Mouse (Mus musculus): ENCODE data around the gene Tgfb2.
A peak's percentile ranks its signal among the peaks of the same experiment; 100 is the strongest.

The Tgfb2 gene

DNA sequence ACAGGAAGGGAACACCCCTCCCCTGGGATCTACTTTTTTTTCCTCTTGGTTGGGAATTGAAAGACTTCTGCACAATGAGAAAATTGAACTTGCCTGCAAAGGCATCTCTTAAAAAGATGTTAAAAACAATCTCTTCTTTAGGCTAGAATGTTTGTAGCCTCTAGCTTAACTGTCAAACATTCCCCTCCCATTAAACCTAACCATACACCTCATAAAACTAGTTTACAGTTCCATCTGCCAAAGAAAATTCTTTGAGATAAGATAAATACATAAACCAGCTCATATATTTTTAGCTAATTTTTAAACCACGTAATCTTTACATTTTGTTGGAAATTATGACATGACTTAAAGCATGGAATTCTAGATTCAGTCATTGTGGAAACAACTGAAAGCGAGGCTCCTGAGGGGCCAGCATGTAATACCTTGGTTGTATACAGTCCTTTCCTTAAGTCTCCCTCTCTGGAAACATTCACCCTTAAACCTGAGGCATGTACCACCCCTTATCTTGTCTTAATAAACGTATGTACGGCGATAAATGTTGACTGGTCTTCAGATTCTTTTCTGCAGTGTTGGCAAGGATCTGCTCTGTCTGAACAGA lies 49.0 kb downstream of the Tgfb2 start:
- DNase-seq (ENCODE audit: low read depth, low spot score), result no peak

DNA sequence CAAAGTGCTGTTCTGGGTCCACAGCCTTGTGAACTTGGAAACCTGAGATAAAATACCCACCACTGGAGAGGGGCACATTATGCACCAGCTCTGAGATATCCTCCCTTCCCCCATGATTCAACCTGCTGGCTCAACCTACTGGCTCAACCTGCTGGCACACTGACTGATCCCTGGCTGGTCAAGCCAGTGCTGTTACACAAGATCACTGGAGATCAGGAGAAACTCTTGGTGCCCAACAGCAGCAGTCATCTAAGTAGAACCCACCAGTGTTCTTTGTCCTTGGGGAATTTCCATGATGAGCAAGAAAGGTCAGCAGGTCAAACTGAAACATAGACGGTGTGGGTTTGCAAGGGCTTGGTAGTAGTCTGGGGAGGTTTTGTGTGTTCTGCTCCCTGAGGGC lies 49.6 kb downstream of the Tgfb2 start:
- no peak for DNase-seq (ENCODE audit: low read depth, low spot score)

DNA sequence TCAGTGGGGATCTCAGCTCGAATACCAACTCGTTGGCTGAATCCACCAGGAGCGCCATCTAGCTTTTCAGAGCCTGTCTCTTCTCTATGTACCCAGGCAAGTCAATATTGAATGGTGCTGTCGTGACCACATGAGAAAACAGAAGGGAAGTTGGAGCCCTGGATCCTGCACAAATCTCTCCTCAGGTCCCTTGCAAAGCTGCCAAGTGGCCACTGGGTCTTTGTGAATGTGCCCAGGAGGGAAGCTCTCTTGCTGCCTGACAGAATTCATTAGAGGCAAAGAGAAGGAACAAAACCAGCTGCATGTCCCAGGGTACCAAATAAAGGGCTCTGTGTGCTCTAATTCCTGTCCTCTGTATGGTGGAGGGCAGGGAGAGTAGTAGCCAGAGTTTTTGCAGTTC lies 50.7 kb downstream of the Tgfb2 start:
- DNase-seq (ENCODE audit: low read depth, low spot score), result peak; percentile 62

DNA sequence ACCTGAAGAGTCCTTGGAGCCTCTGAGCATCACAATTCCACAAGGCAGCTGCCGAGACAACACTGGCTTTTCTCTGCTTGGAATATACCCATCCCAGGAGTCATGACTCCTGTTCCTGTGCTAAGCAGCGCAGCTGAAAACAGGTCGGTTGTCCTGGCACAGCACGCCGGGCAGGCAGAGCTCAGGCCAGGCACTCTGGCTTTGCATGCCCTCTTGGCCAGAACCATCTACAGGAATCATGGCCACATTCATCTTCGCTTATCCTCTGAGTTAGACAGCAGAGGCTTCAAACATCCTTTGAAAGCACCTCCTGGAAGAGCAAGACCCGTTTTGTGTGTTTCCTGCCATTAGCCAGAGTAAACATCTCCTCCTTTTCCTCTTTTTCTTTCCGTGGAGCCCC lies 53.6 kb downstream of the Tgfb2 start:
- DNase-seq (ENCODE audit: low read depth, low spot score), result no peak

DNA sequence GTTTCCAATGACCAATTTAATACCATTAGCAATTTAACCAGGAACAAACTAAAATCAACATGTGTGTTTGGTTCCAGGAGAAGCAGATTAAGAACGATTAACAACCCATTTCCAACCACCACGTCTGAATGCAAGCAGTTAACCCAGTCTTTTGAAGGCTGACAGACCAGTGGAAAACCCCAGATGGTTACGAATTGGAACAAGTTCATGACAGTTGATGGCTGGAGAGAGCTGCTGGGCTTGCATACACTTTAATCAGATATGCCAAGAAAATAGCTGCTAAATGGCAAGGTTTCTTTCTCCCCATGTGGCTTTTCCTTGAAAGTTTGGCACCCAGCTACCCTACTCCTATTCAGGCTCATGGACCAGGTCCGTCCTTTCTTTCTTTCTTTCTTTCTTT lies 55.8 kb downstream of the Tgfb2 start:
- no peak for DNase-seq (ENCODE audit: low read depth, low spot score)

DNA sequence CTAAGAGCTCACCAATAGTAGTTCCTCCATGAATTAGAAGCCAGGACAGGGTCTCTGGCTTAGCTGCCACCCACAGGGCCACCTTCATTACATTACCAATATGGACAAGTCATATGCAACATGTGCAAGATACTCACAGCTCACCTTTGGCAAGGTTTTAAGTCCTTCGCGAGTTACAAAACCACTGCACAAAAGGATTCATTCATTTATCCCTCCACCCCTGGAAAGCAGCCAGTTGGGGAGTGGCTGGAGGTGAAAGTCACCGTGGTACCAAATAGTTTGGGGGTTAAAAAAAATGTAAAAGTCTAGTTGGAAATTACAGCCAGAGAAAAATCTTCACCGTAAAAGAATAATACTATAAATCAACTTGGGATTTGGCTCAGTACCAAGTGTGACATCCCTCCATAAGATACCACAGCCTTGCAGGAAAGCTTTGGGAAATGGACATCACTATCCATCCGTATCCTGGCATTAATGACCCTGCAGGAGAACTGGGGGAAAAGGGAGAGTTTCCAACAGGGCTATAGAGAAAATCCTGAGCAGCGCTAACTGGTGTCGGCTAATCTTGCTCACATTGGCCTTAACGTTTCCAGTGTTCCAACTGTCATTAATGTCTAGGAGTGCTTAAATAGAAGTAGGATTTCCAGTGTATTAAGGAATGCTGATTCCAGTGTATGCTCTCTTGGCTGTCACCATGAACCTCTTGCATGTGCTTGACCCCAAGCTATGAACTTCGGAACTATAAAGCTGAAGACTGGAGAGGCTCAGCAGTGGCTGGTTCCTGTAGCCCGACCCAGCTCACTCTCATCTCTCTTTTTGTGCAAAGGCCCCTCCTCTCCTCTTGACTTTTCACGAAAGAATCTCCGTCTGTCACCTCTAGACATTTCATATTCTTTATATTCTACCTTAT lies 68.2 kb downstream of the Tgfb2 start:
- no peak for DNase-seq (ENCODE audit: low read depth, low spot score)

DNA sequence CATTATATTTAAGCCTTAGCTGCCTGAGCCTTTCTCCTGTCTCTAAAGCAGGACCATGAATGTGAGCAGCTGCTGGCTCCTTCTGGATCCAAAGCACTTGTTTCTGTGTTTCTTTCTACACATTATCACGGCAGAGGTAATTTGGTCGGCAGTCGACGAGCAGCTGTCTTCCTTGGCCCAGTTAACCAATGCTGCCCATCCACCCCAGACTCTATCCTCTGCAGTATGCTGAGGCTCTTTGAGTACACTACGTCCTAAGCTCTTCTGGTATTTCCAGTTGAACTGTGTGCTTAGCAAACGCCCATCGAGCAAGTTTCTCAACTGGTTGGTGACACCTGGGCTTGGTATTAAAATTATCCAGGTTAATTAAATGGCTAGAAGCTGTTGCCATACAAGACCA lies 70.7 kb downstream of the Tgfb2 start:
- DNase-seq (ENCODE audit: low read depth, low spot score), result peak; percentile 28

DNA sequence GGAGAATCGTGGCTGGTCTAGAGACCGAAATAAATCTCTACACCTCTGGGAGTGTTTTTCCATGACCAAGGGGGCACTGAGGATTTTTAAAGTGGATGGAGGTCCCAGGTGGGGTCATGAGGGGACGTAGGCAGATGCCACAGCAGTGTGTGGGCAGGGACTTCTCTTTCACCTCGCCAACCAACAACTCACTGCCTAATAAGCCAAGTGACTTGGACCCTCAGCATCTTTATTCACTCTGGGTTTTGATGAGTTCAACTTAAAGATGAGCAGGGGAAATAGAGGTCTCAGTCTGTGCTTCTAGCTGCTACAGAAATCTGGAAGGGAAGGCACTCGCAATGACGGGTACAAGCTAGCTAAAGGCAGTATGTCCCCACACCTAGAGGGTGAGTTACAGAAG lies 74.3 kb downstream of the Tgfb2 start:
- DNase-seq (ENCODE audit: low read depth, low spot score), result no peak

DNA sequence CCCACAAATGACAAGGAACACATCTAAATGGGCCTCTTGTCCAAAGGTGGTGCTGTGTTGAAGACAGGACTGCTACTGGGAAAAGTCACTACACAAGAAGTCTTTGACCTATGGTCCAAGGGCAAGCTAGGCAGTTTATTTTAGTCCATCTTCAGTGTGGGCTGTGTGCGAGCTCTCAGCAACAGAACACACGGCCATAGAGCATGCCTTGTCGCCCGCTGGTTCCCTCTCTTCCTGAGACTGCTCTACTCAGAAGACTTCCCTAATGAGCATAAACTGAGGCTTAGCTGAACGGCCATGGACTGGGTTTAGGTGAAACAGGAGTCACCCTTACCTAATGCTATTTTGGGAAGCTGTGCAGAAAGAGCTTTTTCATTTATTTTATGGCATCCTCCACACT lies 74.8 kb downstream of the Tgfb2 start:
- no peak for DNase-seq (ENCODE audit: low read depth, low spot score)

DNA sequence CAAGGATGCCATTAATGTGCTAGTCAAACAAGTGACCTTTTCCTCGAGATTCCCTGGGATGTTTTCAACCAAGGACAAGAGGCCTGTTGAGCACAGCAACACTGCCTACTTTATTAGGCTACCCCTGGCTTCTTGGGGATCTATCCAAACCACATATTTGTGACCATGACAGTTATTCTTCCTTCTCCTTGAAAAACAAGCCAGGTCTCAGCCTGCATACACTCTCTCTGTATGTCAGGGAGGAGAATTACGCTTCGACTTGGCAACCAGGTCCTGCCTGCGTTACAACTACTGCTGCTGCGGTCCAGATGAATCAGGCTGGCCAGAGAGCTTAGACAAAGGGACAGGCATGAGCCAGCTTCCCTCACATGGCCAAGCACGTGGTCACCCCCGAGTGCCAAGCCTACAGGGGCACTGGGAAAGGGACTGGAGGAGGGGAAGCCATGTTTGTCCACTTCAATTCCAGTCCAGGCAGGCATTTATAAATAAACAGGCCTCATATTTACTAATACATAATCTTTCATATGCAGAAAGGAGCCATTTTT lies 78.3 kb downstream of the Tgfb2 start:
- DNase-seq (ENCODE audit: low read depth, low spot score), result peak; percentile 58

DNA sequence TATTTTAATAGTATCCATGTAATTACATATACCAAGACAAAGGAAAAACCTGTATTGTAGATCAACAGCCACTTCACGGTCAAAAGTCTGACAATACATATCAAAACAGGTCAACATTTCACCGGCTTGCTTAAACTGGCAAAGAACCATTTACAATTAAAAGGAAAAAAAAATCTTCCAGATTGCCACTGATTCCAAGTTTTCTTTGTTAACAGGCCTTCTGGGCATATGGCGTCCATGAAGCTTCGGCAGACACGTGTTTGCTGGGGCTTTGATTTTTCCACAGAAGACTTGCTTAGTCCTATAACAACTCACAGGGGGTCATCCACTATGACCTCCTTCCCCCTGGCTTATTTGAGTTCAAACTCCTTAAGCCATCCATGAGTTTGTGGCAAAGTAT lies 81.3 kb downstream of the Tgfb2 start:
- no peak for DNase-seq (ENCODE audit: low read depth, low spot score)

DNA sequence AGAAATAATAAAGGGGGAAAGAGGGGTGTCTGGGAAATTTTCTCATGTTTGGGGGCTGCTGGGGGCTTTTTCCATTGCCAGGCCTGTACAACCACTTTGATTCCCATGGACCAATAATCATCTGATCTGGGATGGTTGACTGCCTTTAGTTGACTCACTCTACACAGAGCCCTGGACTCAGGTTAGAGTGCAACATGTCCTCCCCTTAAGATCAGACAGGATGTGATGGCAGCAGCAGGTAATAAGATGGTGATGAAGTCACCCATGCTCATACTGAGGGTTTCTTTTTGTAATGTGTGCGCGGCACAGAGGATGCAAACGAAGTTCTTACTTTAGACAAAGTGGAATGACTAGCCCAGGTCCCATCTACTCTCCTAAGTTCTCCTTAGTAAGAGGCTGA lies 84.0 kb downstream of the Tgfb2 start:
- no peak for DNase-seq (ENCODE audit: low read depth, low spot score)

DNA sequence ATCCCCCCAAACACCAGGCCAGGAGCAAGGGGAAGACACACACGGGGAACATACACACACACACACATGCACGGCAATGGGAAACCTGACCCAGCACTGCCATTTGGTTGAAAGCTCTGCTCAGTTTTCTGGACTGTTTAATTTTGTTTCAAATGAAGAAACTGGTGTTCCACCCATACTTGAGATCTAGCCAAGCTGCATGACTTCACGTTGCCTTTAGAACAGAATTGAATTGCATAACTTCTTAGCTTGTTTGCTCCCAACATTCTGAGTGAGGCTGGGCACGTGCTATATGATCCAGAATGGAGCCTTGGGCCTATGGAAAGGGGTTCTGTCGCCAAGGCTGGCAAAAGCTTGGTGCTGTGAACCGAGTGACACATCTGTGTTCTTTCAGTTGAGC lies 87.5 kb downstream of the Tgfb2 start:
- no peak for DNase-seq (ENCODE audit: low read depth, low spot score)

DNA sequence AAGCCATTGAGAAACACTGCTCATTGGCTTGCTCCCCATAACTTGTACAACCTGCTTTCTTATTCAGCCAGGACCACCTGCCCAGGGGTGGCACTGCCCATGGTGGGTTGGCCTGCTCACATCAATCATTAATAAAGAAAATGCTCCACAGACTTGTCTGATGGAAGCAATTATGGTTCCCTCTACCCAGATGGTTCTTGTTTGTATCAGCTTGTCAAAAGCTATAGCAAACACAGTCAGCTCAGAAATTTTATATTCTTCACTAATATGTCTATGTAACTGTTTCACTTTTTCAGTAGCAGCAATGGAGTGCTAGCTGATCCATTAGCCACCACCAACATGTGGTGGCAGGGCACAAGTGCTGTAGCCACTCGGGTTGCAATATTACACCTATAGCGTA lies 94.4 kb downstream of the Tgfb2 start:
- no peak for DNase-seq (ENCODE audit: low read depth, low spot score)

DNA sequence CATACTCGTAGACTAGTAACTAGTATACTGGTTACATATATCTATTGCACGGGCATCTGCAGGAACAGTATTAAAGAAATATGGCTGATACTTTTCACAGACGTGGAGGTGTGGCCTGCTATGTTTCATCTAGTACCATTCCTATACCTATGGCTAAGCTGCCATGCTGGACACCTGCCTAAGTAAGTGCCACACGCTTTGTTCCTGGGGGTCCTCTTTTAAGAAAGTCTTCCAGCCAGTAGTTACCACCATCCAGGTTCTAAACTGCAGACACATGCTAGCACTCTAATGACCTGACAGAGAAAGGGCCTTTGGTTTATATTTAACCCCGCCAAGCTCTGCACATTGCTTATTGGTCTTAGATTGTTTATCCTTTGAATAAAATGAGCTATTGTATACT lies 95.3 kb downstream of the Tgfb2 start:
- DNase-seq (ENCODE audit: low read depth, low spot score), result no peak

DNA sequence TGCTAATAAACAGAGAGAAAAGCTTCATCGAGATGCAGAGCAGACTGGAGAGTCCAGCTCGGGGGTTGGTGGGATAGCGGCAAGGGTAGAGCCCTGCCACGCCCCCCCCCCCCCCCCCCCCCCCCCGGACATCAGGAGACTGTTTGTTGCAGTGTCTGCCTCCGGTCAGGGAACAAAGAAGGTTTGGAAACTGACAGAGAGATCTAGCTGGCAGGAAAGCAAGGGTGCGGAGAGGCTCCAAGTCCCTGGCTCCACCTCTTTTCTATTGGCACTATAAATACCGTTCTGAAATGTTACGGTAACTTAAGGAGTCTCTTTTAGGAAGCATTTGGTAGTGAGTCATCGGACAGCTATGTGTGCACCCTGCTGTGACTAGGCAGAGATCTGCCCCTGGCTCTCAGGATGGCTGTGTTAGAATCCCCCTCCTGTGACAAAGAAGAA lies 96.0 kb downstream of the Tgfb2 start:
- DNase-seq (ENCODE audit: low read depth, low spot score), result peak; percentile 78

DNA sequence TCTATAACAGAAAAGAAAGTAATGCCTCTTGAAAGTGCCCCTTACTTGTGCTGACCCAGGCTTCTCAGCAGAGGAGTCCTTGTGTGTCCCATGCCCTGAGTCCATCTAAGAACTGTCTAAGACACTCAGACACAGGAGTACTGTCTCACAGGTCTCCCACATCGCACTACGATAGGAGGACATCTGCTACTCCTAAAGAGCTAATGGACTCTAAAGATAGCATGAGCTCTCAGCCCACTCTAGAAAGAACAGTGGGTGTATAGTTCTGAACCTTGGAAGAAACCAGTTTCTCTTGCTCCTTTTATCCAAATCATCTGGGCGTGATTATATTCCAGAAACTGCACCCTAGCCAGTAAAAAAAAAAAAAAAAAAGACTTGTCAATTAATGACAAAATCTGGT lies 97.7 kb downstream of the Tgfb2 start:
- peak; percentile 71 for DNase-seq (ENCODE audit: low read depth, low spot score)

DNA sequence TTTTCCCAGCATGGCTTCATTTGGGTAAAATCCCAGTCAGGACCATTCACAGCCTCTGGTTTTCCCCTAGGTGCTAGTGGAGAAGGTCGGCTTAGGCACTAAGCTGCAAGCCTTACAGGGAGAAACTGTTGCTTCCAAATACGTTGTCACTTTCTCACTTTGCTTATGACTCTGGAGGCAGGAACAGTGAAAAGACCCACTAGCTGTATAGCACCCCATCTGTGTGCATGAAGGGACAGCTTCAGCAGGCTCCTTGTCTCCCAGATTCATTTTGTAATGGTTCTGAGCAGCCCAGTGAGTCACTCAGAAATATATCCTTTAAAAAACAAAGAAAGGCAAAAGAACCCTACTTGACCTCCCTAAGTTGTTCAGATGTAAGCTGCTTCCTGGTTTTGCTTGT lies 100.2 kb downstream of the Tgfb2 start:
- peak; percentile 60 for DNase-seq (ENCODE audit: low read depth, low spot score)

DNA sequence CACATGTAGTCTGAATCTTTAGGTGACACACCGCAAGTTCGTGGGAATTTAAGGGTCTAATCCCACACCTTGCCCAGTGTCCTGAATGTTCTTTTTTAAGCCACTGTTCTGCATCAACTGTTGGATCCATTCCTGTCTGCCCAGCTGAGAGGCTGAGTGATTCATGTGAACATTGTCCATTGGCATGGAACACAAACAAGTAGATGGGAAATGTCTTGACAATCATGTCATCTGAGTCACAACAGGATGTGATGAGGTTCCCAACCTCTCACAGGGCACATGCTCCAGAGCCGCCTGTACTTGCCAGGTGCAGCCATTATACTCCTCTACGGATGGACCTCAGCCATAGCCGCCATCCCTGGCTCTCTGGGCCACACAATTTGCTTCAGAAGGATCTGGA lies 101.7 kb downstream of the Tgfb2 start:
- DNase-seq (ENCODE audit: low read depth, low spot score), result no peak

DNA sequence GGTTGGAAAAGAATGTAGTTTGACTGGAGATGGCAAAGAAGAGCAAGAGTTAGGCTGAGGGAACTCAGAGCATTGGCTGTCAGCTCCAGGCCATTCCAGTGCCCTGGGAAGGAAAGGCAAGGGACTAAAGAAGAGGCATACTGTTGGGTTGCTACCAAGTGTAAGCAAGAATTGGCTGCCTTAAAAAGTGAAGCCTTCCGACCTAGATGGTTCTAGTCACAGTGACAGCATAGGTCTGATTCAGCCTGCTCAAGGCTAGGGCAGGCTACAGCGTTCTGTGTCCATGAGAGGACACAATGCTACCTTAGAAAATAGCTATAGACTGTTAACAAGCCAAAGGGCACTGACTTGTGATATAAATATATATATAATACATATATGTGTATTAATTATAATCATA lies 117.6 kb downstream of the Tgfb2 start:
- DNase-seq (ENCODE audit: low read depth, low spot score), result no peak

DNA sequence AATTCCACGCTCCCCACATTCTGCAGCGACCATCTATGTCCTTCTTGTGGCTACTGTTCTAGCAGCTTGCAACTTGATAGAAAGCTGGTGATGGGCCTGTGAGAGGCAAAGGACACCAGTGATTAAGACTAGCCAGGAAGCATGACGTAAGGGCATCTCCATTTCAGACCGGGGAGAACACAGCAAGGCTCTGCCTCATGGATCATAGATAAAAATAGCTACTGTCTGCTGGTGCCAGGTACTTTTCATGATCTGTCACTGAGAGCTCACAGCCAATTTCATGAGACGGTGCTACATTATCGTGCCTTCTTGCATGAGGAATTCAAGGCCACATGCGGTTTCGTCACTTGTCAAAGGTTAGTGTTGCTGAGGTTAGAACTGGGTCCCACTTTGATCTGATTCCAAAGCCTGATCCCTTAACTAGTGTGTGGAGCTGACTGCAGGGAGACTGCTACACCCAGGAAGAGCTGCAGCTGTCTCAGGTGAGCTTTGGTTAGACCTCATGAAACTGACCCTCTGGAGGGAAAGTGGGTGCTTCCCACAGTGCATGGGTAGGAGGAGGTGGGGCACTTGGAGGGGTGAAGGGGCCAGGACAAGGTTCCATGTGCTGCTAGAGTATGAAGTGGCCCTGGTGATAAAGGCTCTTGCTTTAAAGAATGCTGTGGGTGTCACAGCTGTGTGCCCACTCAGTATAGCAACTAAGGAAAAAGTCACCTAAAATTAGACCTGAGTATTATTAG lies 118.6 kb downstream of the Tgfb2 start:
- peak; percentile 64 for DNase-seq (ENCODE audit: low read depth, low spot score)

DNA sequence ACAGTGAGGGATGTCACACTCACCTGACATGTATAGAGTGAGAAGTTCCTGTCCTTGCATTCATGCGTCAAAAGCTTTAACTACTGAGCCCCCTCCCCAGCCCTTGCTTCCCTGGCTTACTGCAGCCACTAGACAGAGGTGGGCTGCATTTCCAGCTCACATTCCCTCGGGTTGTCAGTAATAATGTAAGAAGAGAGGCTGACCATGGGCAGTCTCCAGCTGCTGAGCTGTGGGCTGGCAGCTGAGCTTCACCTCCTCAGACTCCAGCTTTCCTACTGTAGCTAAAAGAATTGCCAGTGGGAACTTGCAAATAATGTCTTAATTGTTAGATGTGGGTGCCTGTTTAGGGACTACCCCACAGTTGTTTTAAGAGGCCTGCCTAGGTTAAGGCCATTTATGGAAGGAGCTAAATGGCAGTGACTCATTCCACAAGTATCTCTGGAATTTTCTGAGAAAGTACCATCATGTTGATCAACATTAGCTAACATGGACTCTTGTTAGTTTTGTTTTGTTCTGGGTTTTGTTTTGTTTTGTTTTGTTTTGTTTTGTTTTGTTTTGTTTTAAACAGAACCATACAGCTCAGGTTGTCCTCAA lies 120.1 kb downstream of the Tgfb2 start:
- DNase-seq (ENCODE audit: low read depth, low spot score), result no peak

Data from brain, adult 2 months (tissue).